Mouse (Mus musculus): ENCODE measurements around the gene Hnf1b.

Hnf1b gene

DNA sequence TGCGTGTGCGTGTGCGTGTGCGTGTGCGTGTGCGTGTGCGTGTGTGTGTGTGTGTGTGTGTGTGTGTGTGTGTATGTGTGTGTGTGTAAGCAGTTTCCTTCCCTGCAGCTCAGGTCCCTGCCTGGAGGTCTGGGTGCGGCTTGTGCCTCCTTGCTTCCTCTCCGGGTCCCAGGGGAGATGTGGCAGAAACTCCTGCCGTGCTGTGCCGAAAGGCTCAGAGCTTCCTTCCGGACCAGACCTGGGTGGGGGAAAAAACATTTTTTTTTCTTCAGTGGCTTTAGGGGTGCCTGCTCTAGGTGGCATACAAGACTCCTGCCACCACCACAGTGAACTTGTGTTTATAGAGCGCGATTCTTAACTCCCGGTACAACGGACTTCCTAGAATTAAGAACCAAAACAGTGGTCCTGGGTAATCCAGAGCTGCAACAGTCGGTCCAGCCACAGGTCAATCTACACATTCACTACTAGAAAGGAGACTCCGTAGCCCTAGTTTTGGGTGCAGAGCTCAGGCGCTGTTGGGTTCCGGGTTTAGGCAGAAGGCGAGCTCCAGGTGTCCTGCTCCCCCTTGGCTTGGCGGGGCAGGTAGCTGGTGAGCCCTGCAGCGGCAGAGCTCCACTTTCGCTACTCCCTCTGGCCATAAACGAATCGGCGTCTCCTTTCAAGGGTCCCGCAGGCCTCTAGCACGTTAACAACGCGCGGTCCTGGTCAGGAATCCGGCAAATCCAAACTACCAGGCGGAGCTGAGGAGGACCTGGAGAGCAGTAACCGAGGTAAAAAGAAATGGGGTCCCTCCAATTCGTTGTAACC is at the start of gene Hnf1b:
TSS of gene Hnf1b (plus strand) at position 535 of the 807 bp plus-strand sequence.
- in situ Hi-C loops (cut with MboI; ENCODE audit: low sequenced_read_pairs): no loop called here

DNA sequence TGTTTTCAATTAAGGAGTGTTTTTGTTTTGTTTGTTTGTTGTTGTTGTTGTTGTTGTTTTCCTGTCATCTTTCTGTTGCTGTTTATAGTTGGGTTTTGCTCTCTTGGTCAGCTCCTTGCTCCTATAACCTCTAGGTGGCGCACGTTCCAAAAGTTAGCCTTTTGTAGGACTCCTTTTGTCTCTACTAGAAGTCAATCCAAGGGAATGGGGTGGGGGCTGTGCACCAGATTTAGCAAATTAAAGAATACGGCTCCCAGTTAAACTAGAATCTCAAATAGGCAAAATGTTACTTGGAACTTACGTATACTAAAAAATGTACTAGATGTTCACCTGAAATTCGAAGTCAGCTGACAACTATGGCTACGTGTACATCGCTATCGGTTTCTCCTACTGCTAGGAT is 47.7 kb upstream of the Hnf1b start:
- in situ Hi-C loops (cut with MboI; ENCODE audit: low sequenced_read_pairs): loop anchor here (10.0 kb wide), 1 partner anchor 133 kb away; no protein-coding TSS in a partner anchor

DNA sequence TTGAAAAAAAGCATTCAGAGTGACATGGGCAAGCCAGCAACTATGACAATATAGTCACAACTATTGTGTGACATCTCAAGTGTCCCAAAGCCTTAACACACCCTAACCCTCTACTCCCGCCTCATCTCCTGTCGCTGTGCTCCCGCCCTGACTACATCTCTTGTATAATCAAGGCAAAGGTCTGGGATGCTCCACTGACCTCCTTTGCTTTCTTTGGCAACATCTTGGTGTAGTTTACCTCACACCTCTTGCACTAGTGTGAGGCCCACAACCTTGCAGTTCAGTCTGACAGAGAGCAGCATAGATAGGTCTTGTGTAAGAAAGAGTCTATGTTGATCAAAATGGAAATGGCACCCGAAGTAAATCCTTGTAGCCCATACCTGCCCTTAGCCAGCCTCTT is 47.3 kb upstream of the Hnf1b start:
- in situ Hi-C loops (cut with MboI; ENCODE audit: low sequenced_read_pairs): loop anchor here (10.0 kb wide), 1 partner anchor 132 kb away; no protein-coding TSS in a partner anchor

DNA sequence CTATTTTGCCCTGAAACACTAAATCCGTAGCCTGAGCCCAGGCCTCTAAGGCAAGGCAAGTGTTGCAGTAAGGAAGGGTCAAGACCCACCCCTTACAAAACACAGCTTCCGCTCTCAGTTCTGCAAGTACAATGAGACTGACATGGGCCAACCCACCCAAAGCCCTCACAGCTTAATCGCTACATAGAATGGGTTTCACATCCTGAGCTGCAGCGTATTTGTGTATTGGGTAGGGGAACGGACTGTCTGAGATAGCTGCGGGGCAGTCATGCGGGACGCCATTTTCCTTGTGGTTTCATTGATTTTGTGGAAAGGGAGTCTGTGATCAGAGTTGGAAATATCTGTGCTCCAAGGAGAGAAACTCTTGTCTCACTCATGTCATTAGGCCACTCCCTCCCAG is 39.4 kb upstream of the Hnf1b start:
- in situ Hi-C loops (cut with MboI; ENCODE audit: low sequenced_read_pairs): no loop called here

DNA sequence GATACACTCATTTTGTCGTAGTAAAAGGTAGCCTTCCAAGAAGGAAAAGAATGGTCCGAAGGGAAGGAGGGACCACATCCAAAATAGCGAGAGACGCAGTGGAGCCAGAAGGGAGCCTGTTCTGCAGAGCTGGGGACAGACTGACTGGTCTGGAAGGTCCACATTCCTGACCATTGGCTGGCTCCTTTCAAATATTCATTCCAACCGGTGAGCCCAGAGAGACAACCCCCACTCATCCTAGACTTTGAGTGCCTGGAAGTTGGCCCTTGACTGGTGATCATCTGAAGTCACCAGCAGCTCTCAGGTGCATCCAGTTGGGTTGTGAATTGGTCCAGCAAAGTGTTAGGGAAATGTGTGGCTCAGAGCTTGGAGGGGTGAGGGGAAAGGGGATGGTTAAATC is 34.7 kb upstream of the Hnf1b start:
- in situ Hi-C loops (cut with MboI; ENCODE audit: low sequenced_read_pairs): no loop called here

DNA sequence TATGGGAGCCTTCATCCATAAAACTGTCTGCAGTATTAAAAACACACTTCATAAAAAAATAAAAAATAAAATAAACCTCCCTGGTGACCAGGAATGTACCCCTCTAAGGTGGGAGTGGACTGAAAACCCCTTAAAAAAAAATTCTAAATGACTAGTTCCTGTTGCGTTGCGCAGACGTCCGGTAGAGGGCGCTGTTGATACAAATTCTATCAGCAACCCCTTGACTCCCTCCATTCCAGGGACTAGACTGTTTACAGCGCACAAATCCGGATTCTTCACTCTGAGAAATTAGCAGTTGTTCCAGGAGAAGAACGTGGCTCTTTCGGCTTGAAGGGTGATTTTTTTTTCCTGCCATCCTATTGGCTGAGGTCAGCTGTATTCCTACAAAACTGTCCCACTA is 34.2 kb upstream of the Hnf1b start:
- in situ Hi-C loops (cut with MboI; ENCODE audit: low sequenced_read_pairs): no loop called here

DNA sequence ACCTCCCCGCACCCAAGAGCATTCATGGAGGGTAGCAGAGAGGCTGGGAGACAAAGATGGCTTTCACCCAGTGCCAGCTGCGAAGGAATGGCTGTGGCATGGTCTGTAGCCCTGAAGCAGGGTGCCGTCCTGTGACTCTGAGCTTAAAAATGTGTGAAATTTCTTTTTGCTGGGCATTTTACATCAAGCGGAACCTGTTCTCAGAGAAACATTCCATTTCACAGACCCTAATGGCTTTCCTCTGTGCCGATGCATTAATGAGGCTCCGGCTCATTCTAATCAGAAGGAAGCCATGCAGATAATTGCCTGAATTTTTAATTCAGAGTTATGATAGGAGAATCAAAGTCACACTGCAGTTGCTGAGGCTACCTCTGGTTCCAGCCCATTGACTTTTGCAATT is 32.8 kb upstream of the Hnf1b start:
- in situ Hi-C loops (cut with MboI; ENCODE audit: low sequenced_read_pairs): no loop called here

GRCm38 (mm10) chr11:83817994-83818393 is 31.9 kb upstream of the Hnf1b start:
- in situ Hi-C loops (cut with MboI; ENCODE audit: low sequenced_read_pairs): no loop called here

GRCm38 (mm10) chr11:83818591-83819127 is 31.2 kb upstream of the Hnf1b start:
- in situ Hi-C loops (cut with MboI; ENCODE audit: low sequenced_read_pairs): no loop called here

DNA sequence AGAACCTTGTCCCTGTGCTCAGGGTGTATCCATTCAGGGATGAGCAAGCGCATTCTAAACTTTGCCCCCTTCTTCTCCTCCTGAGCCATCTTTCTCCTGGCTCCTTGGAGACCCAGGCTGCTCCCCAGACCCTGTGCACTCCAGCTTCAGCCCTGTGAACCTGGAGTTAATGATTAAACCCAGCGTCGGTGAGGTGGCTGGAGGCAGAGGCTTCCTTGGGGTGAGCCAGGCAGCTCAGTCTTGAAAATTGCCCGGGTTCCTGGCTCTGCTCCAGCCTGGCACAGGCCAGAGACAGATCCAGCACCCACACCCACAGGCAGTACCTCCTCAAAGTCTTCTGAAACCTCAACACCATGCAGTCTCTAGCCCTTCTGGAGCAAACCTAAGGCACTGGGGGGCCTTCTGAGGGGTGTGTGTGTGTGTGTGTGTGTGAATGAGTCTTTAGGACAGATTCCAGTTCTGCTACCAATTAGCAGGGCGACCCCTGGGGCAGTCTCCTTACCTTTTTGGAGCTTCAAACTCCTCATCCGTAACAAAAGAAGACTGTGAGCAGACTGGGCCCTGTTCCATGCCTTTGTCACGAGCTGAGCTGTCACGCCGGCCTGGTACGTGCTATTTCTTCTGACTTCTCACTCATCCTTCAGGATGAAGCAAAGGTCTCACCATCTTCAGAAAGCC is 29.9 kb upstream of the Hnf1b start:
- in situ Hi-C loops (cut with MboI; ENCODE audit: low sequenced_read_pairs): no loop called here

DNA sequence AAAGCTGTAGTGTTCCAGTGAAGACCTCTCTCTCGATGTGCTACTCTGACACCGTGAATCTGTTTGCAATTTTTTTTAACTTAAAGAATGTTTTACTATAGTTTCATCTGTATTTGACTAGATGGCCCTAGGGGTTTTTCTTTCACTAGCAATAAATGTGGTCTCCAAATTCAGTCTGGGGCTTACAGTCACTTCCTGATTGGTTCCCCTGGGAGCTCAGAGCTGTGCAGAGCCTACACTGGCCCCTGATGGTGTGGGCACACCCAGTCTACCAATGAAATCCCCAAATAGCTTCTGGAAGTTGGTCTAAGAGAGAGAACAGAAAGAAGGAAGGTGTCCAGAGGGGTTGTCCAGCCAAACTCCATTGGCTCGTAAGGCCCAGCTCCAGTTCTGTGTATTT is 23.7 kb upstream of the Hnf1b start:
- in situ Hi-C loops (cut with MboI; ENCODE audit: low sequenced_read_pairs): no loop called here

GRCm38 (mm10) chr11:83828553-83829142 is 21.2 kb upstream of the Hnf1b start:
- in situ Hi-C loops (cut with MboI; ENCODE audit: low sequenced_read_pairs): no loop called here

- in situ Hi-C loops (cut with MboI; ENCODE audit: low sequenced_read_pairs): no loop called here
These were observed 17.5 kb upstream of the Hnf1b start for GRCm38 (mm10) chr11:83832389-83832788.

- in situ Hi-C loops (cut with MboI; ENCODE audit: low sequenced_read_pairs): no loop called here
These were observed 16.3 kb upstream of the Hnf1b start for GRCm38 (mm10) chr11:83833517-83833916.

GRCm38 (mm10) chr11:83833959-83834496 is 15.8 kb upstream of the Hnf1b start:
- in situ Hi-C loops (cut with MboI; ENCODE audit: low sequenced_read_pairs): no loop called here

- in situ Hi-C loops (cut with MboI; ENCODE audit: low sequenced_read_pairs): no loop called here
These were observed 10.4 kb upstream of the Hnf1b start for GRCm38 (mm10) chr11:83839451-83839850.

DNA sequence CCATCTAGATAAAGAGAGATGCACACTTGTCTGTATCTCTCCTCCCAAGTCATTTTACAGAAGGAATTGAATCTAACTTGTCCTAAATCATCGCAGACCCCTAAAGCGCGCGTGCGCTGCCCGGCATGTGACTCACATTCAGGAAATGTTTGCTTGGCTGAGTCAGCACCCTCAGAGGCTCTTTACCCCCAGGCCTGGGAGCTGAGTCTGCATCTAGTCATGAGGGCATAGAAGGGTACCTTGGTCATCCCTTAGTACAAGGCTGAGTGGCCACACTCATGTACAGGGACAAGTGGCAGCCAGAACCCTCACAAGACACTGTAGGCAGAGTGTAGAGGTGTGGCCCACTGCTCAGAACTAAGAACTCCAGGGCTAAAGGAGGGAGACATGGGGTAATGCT is 6.3 kb upstream of the Hnf1b start:
- in situ Hi-C loops (cut with MboI; ENCODE audit: low sequenced_read_pairs): no loop called here

DNA sequence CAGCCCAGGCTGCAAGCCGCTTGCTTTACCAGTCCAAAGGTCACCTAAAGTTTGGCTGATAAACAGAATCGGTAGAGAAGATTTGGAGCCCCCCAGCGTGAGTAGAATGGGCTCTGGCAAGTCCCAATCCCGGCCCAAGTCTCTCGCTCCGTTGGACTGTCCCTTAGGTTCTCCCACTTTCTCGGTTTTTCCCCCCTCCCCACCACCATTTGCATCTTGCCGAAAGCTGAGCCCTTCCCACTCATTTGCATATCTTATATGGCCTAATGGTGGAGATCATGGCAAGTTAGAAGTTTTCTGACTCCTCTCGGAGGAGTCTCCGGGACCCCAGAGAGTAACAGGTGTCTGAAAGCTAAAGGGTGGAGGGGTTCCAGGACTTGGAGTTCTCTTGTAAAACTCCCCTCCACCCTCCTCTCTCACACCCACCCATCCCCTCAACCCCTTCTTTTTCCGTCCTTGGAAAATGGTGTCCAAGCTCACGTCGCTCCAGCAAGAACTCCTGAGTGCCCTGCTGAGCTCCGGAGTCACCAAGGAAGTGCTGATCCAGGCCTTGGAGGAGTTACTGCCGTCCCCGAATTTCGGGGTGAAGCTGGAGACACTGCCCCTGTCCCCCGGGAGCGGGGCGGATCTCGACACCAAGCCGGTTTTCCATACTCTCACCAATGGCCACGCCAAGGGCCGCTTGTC is 866 bp downstream of the Hnf1b start:
- in situ Hi-C loops (cut with MboI; ENCODE audit: low sequenced_read_pairs): no loop called here

- in situ Hi-C loops (cut with MboI; ENCODE audit: low sequenced_read_pairs): no loop called here
These were observed 1.6 kb downstream of the Hnf1b start for GRCm38 (mm10) chr11:83851273-83852015.

GRCm38 (mm10) chr11:83852016-83852355 is 2.1 kb downstream of the Hnf1b start:
- in situ Hi-C loops (cut with MboI; ENCODE audit: low sequenced_read_pairs): no loop called here

Data from CH12F3 (cell line).